Mouse (Mus musculus) left cerebral cortex, adult 11 months (tissue): Measurements from ENCODE around the gene Pnpla5.
"Not testable (repeated sequence)": the region's sequence is repeated elsewhere in the genome, so short reads cannot be mapped to it uniquely, and the experiment has no call there.

ENCODE experiments used
- DNase-seq: peaks from one replicate; pipeline ENCODE4 v3.0.0; 2022; ENCODE audit warnings: low spot score

The Pnpla5 gene

GRCm38 (mm10) chr15:84116466-84116865 is 6.5 kb downstream of the Pnpla5 start:
- no peak for DNase-seq

DNA sequence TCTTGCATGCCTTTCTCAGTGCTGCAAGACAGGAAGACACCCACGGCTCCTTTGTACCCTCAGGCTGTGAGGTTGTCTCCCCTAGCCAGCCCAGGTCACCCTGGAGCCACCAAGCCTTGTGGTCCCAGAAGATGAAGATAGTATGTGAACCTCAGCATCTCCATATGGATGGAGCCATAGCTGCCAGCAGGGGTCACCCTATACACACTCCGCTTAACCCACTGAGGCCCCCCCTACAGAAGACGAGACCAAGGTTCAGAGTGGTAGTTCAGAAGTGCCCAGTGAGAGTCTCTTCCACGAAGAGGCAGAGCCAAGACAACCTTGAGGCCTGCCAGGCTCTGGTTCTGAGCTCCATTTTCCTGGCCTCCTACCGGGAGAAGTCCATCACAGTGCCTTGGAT is 7.2 kb downstream of the Pnpla5 start:
- no peak for DNase-seq

DNA sequence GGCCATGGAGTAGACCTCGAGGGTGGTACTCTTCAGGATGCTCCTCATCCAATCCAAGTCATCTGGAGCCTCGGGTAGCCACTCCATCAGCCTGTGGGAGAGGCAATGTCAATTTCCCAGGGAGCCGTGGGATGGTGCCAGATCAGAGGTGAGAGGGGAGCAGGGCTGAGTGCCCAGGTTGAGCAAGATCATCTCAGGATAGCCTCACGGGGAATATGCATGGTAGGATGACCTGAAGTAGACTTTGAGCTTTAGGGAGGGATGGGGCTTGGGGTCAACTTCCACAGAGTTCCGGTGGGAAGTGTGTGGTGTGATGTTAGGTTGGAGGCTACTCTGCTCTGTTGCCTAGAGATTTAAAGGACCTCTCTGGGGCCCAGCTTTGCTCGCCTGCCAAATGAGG is 9.1 kb downstream of the Pnpla5 start:
- DNase-seq = no peak

DNA sequence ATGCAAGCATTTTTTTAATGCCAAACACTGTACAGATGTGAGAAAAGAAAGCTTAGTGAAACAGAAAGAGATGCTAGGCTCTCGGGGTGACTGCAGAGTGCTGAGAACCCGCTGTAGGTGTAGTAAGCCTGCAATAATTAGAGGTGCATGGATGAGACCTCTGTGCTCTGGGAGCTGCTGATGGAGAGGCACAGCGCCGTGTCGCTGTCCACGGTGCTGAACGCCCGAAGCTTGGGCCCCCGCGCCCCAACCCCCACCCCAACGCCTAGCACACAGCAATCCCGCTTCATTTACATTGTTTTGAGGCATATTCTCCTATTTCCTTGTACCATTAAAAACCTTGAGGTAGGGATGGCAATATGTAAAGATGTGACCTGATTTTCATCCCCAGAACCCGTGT is 14.1 kb downstream of the Pnpla5 start:
- no peak for DNase-seq

DNA sequence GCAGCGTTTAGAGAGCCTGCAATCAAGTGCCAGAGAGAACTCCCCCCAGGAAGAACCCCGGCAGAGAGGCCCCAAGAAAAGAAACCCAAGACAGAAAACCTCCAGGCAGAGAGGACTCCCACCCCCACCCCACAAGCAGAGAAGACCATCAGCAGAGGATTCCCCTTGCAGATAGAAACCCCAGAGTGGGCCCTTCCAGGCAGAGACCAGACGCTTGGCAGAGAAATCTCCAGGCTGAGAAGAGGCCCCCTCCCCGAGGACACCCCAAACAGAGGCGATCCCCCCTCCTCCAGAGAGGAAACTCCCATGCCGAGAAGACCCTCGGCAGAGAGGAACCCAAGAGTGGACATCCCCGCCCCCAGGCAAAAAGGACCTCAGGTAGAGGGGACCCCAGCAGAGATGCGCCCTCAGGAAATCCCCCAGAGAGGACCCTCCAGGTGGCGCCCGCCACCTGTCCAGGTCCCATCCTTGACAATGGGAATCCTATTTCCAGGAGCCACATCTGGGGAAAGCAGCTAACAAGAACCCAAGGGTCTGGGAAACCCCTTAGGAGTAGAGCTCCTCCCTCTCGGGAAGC is 17.0 kb downstream of the Pnpla5 start:
- DNase-seq = no peak

- no peak for DNase-seq
Observed at GRCm38 (mm10) chr15:84105105-84105923, 17.7 kb downstream of the Pnpla5 start, which contains the start of gene Sult4a1. Gene Sult4a1, minus strand, starts transcription at chr15:84105754.

DNA sequence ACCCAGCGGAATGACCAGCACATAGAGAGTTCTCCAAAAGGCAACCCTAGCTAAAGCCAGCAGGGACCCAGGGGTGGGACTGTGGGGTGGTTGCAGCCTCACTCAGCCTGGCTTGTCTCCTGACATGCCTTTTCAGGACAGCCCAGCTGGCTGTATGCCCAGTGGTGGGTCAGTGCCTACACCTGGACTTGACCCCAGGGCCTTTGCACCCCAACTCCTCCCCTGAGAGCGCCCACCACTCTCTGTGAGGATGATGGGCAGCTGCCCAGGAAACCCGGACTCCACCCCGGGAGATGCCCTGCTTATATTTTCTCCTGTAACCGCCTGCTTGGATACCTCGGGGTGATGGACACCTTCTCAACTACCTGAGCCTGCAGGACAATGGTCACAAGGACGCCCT is 18.3 kb downstream of the Pnpla5 start:
- no peak for DNase-seq

GRCm38 (mm10) chr15:84097536-84097935 is 25.4 kb downstream of the Pnpla5 start:
- not testable (repeated sequence) for DNase-seq

DNA sequence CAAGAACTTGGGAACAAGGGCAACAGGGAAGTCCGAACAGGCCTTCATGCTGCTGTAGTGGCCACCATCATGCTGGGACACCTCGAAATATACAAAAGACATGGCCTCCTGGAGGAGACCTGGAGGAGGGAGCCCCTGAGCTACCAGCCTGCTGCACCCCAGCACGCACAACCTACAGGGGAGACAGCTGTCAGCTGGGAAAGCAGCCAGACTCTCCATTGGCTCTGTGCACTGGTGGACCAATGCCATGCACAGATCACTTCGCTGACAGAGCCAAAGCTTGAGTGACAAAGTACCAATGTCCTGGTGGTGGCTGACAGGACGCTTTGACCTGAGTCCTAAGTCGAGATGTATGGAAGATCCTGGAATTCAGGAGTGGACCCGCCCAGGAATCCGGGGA is 26.9 kb downstream of the Pnpla5 start:
- no peak for DNase-seq

- DNase-seq = no peak
Observed at GRCm38 (mm10) chr15:84094921-84095320, 28.1 kb downstream of the Pnpla5 start.

DNA sequence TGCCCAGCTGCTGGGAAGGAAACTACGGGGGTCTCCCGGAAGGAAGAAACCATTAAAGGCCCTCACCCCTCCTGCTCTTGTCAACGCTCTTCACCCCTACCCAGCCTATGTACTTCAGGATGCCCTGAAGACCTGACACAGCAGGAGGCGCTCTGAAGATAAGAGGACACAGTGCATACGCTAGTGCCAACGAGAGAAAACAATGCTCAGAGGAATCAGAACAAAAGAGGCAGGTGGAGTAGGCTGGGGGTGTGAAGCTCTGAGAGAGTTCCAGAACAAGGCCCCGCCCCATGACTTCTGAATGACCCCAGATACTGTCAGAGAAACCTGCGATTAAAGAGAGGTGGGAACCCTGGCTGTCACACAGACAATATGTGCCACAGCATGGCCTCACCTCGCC is 36.2 kb downstream of the Pnpla5 start:
- no peak for DNase-seq

DNA sequence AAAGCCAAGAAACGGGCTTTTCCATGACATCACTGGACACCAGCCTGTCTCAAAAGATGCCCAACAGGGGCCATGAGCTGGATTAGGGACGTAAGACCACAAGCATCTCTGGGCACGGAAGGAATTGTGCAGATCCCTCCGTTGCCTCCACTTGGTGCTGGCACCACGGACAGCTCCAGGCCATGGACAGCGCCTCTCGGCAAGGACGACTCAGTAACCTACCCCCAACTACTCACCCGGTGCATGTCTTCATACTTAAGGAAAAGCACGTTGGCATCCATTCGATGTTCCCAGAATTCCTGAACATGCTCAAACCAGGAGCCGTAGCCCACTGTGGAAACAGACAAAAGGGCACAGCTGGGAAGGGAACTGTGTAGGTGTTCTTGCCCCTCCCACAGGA is 36.6 kb downstream of the Pnpla5 start:
- no peak for DNase-seq

DNA sequence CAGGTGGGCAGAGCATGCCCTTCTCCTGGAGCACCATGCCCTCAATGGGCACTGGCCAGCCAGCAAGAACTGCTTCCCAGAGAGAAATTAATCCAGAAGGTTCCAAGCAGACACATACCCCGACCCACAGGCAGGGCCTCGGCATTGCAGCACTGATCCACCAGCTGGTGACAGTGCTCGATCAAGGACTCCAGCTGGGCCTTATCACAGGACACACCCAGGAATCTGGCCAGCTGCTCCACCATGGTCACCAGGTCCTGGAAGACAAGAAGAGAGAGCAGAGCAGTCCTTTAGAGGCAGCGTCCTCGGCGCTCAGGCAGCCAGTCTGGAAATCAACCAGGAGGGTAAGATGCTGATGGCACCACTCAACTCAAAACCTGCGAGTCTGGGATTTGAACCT is 42.9 kb downstream of the Pnpla5 start:
- no peak for DNase-seq

DNA sequence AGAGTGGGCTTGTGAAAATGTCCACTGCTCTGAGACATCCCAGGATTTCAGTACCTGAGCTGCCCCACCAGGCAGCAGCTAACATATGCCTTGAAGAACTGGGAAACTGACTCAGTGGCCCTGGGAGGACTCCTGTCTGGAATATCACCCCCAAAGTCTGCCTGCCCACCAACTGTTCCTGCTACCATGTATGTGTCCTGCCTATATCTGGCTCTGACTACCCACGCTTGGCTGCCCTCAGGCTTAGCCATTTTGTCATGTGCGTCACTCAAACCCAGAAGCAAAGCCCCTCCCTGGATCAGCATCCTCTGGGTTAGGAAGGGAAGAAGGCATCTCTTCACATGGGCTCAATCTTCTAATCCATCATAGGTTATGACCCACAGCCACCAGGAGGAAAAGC is 43.5 kb downstream of the Pnpla5 start:
- peak; percentile 63 for DNase-seq

DNA sequence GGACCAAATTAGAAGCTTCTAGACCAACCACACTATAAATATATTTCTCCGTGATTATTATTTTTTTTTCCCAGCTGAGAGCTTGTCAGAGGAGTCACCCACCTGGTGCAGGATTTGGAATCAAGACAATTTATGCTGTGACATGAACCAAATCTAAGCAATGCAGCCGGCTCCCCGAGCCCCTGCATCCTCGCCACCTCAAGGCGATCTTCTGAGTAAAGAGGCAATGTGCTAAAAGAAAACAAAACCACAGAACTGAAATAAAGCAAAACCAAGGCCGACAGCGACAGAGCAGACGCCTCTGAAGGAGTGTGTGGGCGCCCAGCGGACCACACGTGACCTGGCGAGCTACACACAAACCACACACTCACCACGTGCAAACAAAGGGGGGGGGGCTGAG is 44.3 kb downstream of the Pnpla5 start:
- DNase-seq = no peak

- no peak for DNase-seq
Observed at GRCm38 (mm10) chr15:84077151-84077550, 45.8 kb downstream of the Pnpla5 start.

DNA sequence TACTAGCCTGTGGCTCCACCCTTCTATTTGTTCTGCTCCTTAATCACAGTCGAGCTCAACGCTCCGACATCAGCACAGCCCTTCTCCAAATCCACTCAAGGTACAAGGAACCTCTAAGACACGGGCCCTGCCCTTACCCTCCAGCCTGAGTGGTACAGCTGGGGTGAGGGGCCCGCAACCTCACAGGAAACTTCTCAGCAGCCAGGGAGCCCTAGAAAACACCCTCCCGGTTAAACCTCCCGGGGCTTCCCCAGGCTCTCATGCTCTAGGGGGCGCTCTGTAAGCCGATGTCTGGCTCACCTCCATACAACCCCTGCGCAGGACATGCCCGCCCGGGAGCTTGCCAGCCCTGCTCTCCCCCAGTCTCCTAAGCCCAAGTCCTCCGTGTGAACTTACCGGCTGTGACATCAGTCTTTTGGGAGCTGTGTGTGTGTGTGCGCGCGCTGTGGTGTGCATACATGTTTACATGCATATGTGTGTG is 48.2 kb downstream of the Pnpla5 start:
- no peak for DNase-seq

DNA sequence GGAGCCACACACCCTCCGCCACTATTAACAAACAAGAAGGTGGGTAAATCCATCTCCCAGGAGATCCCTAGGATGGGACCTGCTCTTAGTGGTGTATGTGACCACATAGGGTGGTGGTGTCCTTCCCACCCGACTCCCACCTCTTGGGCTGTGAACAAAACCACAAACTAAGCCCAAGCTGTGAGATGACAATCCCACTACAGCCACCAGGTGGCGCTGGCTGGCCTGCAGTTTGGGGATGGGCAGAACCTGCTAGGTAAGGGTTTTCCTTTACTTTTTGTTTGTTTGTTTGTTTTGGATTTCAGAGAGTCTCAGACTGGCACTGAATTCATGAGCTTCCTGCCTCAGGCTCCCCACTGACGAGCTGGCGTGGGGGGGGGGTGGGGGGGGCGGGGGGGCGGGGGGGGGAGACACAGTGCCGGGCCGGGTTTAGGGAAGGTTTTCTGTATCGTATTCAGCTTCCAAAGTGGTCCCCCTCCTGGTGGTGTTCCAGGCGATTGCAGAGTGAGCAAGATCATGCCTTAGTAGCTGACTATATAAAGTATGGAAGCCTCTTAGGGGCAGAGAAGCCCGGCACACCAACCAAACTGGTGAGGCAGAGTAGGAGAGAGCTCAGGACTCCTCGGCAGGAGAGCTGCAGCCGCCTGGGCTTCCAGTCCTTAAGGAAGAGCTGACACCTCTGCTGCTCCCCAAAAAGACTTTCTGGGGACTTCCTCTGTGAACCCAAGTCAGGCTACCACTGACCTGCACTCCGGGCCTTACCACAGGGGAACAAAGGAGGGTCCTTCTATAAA is 48.9 kb downstream of the Pnpla5 start:
- DNase-seq = no peak

DNA sequence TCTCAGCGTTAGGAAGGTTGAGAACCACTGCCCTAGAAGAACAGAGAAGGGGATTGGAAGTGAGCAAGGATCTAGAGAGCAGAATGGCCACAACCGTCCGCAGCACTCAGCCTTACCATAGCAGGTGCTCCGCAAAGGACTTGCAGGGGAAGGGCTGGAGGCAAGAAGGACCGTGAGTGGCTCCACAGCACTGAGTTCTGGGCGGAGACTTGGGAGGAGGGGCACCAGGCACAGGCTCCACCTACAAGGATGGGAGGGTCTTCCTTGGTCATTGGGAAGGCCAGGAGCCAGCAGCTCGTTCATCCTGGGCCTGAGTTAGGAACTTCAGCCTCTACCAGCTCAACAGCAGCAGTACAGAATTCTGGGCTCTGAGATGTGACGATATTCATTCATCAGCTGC is 49.9 kb downstream of the Pnpla5 start:
- DNase-seq = no peak

DNA sequence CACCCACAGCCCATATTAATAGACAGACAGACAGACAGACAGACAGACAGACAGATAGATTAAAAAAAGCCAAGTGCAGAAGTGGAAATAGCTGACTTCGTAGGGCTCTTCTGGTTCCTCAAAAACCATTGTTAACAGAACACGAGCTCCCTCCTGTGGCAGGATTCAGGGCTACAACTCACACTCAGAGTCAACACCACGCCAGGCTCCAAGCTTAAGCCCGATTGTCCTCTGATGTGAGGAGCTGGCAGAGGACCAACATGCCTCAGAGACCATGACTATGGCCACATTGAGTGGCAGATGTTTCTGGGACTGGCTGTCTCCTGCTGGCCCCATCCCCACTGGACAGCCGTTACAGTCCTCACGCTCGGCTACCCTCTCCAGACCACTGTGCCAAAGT is 50.7 kb downstream of the Pnpla5 start:
- DNase-seq = peak; percentile 82

DNA sequence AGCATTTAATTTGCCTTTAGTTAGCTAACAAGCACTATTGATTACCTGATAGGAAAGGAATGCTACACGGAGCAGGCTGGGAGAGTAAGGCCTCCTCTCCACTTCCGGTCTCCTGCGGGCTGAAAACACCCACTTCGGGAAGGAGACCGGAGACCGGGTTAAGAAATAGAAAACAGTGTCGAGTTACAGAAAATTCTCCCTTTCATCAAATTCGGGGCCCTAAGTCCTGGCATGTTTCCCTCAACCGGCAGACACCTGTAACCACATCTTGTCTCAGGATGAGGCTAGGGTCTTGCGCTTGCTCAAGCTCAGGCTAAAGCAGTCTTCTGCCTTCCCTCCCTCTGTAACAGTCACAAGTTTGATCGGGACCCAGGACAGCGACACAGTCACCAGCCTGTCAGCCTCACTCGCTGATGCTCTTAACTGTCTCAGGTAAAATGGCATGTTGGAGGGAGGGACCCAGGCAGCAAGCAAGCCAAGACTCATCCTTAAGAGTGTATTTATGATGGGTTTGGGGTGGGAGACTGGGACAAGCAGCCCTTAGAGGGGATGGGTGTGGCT is 52.8 kb downstream of the Pnpla5 start:
- no peak for DNase-seq

DNA sequence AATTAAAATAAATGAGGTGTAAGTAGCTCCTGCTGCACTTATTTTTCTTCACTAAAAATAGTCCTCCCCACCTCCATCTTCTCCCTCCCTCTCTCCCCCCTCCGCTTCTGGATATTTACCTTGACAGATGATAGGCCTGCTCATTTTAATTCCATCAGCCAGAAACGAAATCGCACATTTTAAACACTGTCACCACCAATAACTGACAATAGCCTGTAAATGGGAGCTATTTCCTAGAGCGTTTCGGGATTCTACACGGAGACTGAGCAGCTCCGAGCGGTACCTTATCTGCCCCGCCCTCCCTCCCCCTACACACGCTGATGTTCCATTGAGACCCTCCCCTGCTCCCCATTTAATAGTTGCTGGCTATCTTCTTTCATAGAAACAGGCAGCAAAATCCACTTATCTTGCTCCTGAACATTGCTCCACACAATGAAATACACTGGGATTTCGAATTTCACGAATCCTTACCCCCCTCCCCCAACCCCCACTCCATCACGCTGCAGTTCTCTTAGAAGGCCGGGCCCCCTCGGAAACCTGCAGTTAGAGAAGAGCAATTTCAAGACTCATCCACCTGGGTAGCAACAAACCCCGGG is 53.4 kb downstream of the Pnpla5 start:
- no peak for DNase-seq
